Mouse (Mus musculus) CH12.LX (cell line): ENCODE measurements around the gene Cd93.

Experiments used
- CTCF ChIP-seq, 2 experiments: IDR thresholded peaks in 1 of 2; conservative IDR thresholded peaks in 1 of 2; 2 replicates each; pipeline ENCODE4 v1.5.1; 2011 to 2012; ENCODE audit warnings: low read depth in 2 of 2, low read length in 2 of 2, improper control_type of control experiment in 1 of 2, inconsistent platforms in 1 of 2, mild to moderate bottlenecking in 1 of 2, moderate library complexity in 1 of 2
- ZMIZ1 ChIP-seq: IDR thresholded peaks from 2 replicates; pipeline ENCODE4 v1.6.1; 2012; ENCODE audit warnings: low read depth, mild to moderate bottlenecking, inconsistent platforms, low read length, improper control_type of control experiment

DNA sequence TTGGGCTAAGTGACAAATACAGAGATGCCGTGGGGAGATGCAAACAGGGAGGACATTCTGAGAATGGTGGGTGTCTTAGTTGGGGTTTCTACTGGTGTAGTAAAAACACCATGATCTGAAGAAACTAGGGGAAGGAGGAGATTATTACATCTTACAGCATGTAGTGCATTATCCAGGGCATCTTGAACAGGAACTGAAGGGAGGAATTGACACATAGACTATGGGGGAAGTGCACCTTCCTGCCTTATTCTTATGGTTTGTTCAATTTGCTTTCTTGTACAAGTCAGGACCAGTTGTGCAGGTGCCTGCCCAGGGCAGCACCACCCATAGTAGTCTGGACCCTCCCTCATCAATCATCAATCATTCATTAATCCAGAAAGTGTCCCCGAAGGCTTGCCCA, 56.4 kb downstream of the Cd93 start:
- TF ChIP-seq ZMIZ1 (no peak), CTCF (conservative IDR thresholded peaks at IDR 0.05 in 1 of 2, IDR thresholded peaks at IDR 0.05 in 1 of 2; ENCODE audit: low read depth in 2 of 2, low read length in 2 of 2) (no peak)
